Mouse (Mus musculus): ENCODE data around the gene Sh3pxd2b. TPM values are rescaled to one million over a fixed set of nuclear protein-coding genes. Genes with fewer than 3 reads are reported as not detected.

Gene Sh3pxd2b
- polyA plus RNA-seq, 1 experiment = 21.7 TPM

DNA sequence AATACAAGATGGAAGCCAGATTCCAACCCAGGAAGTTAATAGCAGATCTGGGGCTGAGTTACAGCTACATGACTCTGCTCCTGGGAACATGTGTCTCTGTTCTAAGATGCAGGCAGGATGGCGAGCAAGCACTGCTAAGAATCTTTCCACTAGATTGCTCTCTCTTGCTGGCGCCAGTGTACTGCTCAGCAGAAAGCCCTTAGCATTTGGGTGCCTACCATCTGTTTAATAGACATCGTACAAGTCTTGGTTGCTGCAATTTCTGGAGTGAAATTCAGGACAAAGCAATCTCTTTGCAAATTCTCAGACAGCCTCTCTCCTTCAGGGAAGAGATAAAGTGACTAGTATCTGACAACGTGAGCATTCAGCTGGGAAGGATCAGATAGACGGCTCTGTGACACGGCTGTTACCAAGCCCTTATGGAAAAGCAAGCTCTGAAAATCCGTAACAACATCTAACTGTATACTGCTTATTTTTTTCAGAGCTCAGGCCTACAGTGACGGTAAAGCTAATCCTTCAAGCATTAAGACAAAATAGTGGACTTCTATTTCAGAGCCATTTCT is 105.8 kb downstream of the Sh3pxd2b start:
- peaks cover 31% of the 10 kb centered on the region for H3K79me2 ChIP-seq (ENCODE audit: control insufficient read depth, insufficient read depth)
- no peaks in the 10 kb centered on the region for H3K36me3 ChIP-seq (ENCODE audit: control insufficient read depth, insufficient read depth)
- H3K4me3 ChIP-seq (ENCODE audit: insufficient read depth, poor library complexity, severe bottlenecking) = no peak overlapping the region
- H3K27me3 ChIP-seq (ENCODE audit: control insufficient read depth, insufficient read depth, insufficient read length) = no peaks in the 10 kb centered on the region
- peaks cover 25% of the 10 kb centered on the region for H3K79me3 ChIP-seq (ENCODE audit: low read depth)
- TF ChIP-seq CEBPB (IDR thresholded peaks at IDR 0.05; ENCODE audit: low read depth) (no peak), MYOD1 (IDR thresholded peaks at IDR 0.05; ENCODE audit: control insufficient read depth, insufficient read length, low read depth) (no peak)
- H3ac ChIP-seq (ENCODE audit: control insufficient read depth, insufficient read length, low read depth) = no peak overlapping the region

DNA sequence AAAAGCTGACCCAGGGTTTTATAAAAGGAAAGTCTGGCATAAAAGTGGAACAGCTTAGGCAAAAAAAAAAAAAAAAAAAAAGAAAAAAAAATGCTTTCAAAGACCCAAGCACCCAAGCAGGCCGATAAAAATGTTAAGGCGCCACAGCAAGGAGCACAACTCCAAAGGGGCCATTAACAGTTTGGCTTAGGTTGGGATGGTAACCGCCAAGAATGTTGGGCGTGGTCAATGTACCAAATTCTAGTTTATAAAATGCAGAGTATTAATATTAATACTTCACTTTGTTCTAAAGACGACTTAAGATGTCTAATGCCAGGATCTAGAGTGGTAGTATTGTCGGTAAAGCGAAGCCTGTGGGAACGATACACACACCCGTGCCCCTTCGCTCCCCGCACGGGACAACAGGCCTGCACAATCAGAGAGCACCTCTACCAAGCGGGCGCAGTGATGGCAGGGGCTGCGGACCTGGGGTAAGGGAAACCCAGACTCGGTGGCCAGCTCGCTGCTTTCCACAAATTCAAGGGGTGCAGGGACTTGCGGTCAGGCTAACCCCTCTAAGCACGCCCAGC is 106.7 kb downstream of the Sh3pxd2b start:
- peak overlapping the region; percentile 92 for H3K4me3 ChIP-seq (ENCODE audit: insufficient read depth, poor library complexity, severe bottlenecking)
- H3K79me3 ChIP-seq (ENCODE audit: low read depth) = peaks cover 32% of the 10 kb centered on the region
- H3K36me3 ChIP-seq (ENCODE audit: control insufficient read depth, insufficient read depth) = no peaks in the 10 kb centered on the region
- TF ChIP-seq MAX (IDR thresholded peaks at IDR 0.05) = no peak
- no peak for TF ChIP-seq MYOD1 (IDR thresholded peaks at IDR 0.05; ENCODE audit: control insufficient read depth, insufficient read length, low read depth)
- no peak for TF ChIP-seq USF1 (IDR thresholded peaks at IDR 0.05; ENCODE audit: low read depth)
- no peak for TF ChIP-seq MYOG (IDR thresholded peaks at IDR 0.05; ENCODE audit: control insufficient read depth, extremely low read depth, insufficient read length)
- TF ChIP-seq CEBPB (IDR thresholded peaks at IDR 0.05; ENCODE audit: low read depth) = no peak
- no peak for TF ChIP-seq FOSL1 (IDR thresholded peaks at IDR 0.05; ENCODE audit: insufficient read depth, low read length, poor library complexity, severe bottlenecking)
- no peak for TF ChIP-seq CTCF (IDR thresholded peaks at IDR 0.05; ENCODE audit: control insufficient read depth, insufficient read depth, insufficient read length)
- no peaks in the 10 kb centered on the region for H3K27me3 ChIP-seq (ENCODE audit: control insufficient read depth, insufficient read depth, insufficient read length)
- H3K79me2 ChIP-seq (ENCODE audit: control insufficient read depth, insufficient read depth) = peaks cover 39% of the 10 kb centered on the region
- H3ac ChIP-seq (ENCODE audit: control insufficient read depth, insufficient read length, low read depth) = peak overlapping the region; percentile 90

DNA sequence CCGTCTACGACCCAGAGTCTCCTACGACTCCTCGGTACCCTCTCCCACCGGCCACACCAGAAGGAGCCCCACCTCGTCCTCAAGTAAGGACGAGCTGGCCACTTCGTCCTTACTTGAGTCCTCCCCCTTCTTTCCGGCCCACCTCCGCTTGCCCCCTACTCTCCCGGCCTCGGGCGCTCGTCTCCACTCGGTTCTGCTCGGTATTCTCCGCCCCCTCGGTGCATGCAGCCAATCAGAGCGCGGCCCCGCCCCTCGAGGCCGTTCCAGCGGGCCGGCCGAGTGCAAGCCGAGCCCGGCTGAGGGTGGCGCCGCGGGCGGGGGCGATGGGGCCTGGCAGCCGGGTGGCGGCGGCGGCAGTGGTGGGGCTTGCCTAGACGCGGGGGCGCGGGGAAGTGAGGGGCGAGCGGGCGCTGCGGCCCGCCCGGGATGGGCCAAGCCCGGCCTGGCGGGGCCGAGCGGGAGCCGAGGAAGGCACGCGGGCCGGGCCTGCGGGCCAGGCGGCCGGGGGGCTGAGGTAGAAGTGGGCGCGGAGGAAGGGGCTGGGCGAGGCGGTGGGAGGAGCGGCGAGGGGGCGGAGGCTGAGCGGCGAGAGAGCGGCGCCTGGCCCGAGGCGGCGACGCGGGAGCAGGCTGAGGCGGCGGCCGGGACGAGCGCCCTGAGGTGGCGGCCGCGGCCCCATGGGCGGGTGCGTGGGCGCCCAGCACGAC is 107.3 kb downstream of the Sh3pxd2b start, which contains the start of gene Ubtd2:
Ubtd2 (plus strand) TSS at position 571 of the 707 bp plus-strand sequence.
- peaks cover 38% of the 10 kb centered on the region for H3K79me3 ChIP-seq (ENCODE audit: low read depth)
- TF ChIP-seq USF1 (IDR thresholded peaks at IDR 0.05; ENCODE audit: low read depth) = no peak
- TF ChIP-seq CEBPB (IDR thresholded peaks at IDR 0.05; ENCODE audit: low read depth) = no peak
- no peak for TF ChIP-seq FOSL1 (IDR thresholded peaks at IDR 0.05; ENCODE audit: insufficient read depth, low read length, poor library complexity, severe bottlenecking)
- no peak for TF ChIP-seq MYOD1 (IDR thresholded peaks at IDR 0.05; ENCODE audit: control insufficient read depth, insufficient read length, low read depth)
- TF ChIP-seq MYOG (IDR thresholded peaks at IDR 0.05; ENCODE audit: control insufficient read depth, extremely low read depth, insufficient read length) = no peak
- TF ChIP-seq CTCF (IDR thresholded peaks at IDR 0.05; ENCODE audit: control insufficient read depth, insufficient read depth, insufficient read length) = peak; percentile 4
- TF ChIP-seq MAX (IDR thresholded peaks at IDR 0.05) = no peak
- H3ac ChIP-seq (ENCODE audit: control insufficient read depth, insufficient read length, low read depth) = peak within 1 kb of the TSS; percentile 90
- no peaks in the 10 kb centered on the region for H3K36me3 ChIP-seq (ENCODE audit: control insufficient read depth, insufficient read depth)
- H3K27me3 ChIP-seq (ENCODE audit: control insufficient read depth, insufficient read depth, insufficient read length) = no peaks in the 10 kb centered on the region
- H3K4me3 ChIP-seq (ENCODE audit: insufficient read depth, poor library complexity, severe bottlenecking) = peak within 1 kb of the TSS; percentile 92
- H3K79me2 ChIP-seq (ENCODE audit: control insufficient read depth, insufficient read depth) = peaks cover 46% of the 10 kb centered on the region

DNA sequence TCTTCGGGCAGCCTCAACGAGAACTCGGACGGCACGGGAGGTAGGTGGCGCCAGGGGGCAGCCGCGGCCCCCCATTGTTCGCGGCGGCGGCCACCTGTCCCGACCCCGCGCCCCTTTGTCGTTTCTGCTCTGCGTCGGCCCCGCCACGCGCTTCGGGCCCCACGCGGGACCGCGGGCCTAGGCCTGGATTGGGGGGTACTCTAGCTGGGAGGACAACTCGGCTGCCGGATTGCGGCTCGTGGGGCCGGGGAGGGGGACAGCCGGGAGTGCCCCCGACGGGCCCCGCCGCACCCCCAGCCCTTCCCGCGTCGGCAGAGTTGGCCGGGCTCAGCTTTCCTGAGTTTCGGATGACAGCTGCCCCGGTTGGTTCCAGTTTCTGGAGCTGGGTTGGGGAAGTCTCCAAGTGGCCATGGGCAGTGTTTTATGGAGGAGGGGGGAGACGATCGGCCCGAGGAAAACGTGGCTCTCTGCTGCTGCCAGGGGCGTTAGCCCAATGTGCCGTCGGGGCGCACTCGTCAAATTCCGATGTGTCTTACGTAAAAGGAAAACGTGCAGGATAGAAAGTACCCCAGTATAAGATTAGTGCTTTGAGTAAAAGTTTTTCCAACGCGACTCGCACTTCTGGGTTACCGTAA is 108.0 kb downstream of the Sh3pxd2b start:
- Histone ChIP-seq H3K36me3 (ENCODE audit: control insufficient read depth, insufficient read depth) (no peaks in the 10 kb centered on the region), H3ac (ENCODE audit: control insufficient read depth, insufficient read length, low read depth) (peak overlapping the region; percentile 81), H3K79me2 (ENCODE audit: control insufficient read depth, insufficient read depth) (peaks cover 52% of the 10 kb centered on the region), H3K27me3 (ENCODE audit: control insufficient read depth, insufficient read depth, insufficient read length) (no peaks in the 10 kb centered on the region), H3K79me3 (ENCODE audit: low read depth) (peaks cover 44% of the 10 kb centered on the region), H3K4me3 (ENCODE audit: insufficient read depth, poor library complexity, severe bottlenecking) (peak overlapping the region; percentile 92)
- TF ChIP-seq MAX (IDR thresholded peaks at IDR 0.05) = peak; percentile 34
- TF ChIP-seq MYOG (IDR thresholded peaks at IDR 0.05; ENCODE audit: control insufficient read depth, extremely low read depth, insufficient read length) = no peak
- TF ChIP-seq FOSL1 (IDR thresholded peaks at IDR 0.05; ENCODE audit: insufficient read depth, low read length, poor library complexity, severe bottlenecking) = no peak
- TF ChIP-seq CEBPB (IDR thresholded peaks at IDR 0.05; ENCODE audit: low read depth) = no peak
- TF ChIP-seq CTCF (IDR thresholded peaks at IDR 0.05; ENCODE audit: control insufficient read depth, insufficient read depth, insufficient read length) = peak; percentile 56
- TF ChIP-seq MYOD1 (IDR thresholded peaks at IDR 0.05; ENCODE audit: control insufficient read depth, insufficient read length, low read depth) = no peak
- no peak for TF ChIP-seq USF1 (IDR thresholded peaks at IDR 0.05; ENCODE audit: low read depth)

DNA sequence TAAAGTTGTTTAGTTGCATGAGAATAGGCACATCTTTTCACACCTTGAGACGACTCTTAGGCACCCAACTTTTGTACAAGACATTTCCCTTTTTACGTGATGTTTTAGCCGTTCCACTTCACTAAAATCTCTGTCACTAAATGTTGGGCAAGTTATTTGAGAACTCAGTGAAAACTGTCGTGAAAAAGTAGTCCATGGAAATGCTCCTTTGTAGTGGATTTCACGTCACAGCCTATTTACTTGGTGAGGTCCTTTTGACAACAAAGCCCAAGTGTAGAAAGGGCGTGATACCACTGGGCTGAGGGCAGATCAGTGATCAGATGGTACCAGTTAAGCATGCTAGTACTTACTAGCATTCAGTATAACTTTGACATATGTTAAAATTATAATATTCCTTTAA is 108.7 kb downstream of the Sh3pxd2b start:
- Histone ChIP-seq H3K27me3 (ENCODE audit: control insufficient read depth, insufficient read depth, insufficient read length) (no peaks in the 10 kb centered on the region), H3K36me3 (ENCODE audit: control insufficient read depth, insufficient read depth) (no peaks in the 10 kb centered on the region), H3K79me2 (ENCODE audit: control insufficient read depth, insufficient read depth) (peaks cover 60% of the 10 kb centered on the region), H3K79me3 (ENCODE audit: low read depth) (peaks cover 50% of the 10 kb centered on the region), H3K4me3 (ENCODE audit: insufficient read depth, poor library complexity, severe bottlenecking) (peak overlapping the region; percentile 92), H3ac (ENCODE audit: control insufficient read depth, insufficient read length, low read depth) (peak overlapping the region; percentile 54)
- TF ChIP-seq USF1 (IDR thresholded peaks at IDR 0.05; ENCODE audit: low read depth) = no peak
- no peak for TF ChIP-seq FOSL1 (IDR thresholded peaks at IDR 0.05; ENCODE audit: insufficient read depth, low read length, poor library complexity, severe bottlenecking)
- TF ChIP-seq CEBPB (IDR thresholded peaks at IDR 0.05; ENCODE audit: low read depth) = no peak
- no peak for TF ChIP-seq MYOG (IDR thresholded peaks at IDR 0.05; ENCODE audit: control insufficient read depth, extremely low read depth, insufficient read length)
- no peak for TF ChIP-seq CTCF (IDR thresholded peaks at IDR 0.05; ENCODE audit: control insufficient read depth, insufficient read depth, insufficient read length)
- TF ChIP-seq MAX (IDR thresholded peaks at IDR 0.05) = no peak
- no peak for TF ChIP-seq MYOD1 (IDR thresholded peaks at IDR 0.05; ENCODE audit: control insufficient read depth, insufficient read length, low read depth)

All from C2C12 (cell line).